Mouse (Mus musculus) sigmoid colon, adult 10 weeks (tissue): ENCODE measurements around the gene Acsm3. TPM values are rescaled to one million over a fixed set of nuclear protein-coding genes. Genes with fewer than 3 reads are reported as not detected.

ENCODE experiments used
- polyA plus RNA-seq: library from polyadenylated mRNA; stranded (reverse); fragments of 350-450 nt; fragmentation: Illumina TruSeq; extraction: RNeasy Lipid Tissue Mini Kit (QIAGEN cat#74804); gene quantifications from one replicate; pipeline ENCODE4 v1.2.3, GENCODE M21; 2014; ENCODE audit warnings: low read depth, low replicate concordance

Acsm3 gene
- polyA plus RNA-seq = 591 TPM

GRCm38 (mm10) chr7:119760527-119760951 is at the start of gene Acsm3:
Gene Acsm3 (plus strand): TSS chr7:119760923.

DNA sequence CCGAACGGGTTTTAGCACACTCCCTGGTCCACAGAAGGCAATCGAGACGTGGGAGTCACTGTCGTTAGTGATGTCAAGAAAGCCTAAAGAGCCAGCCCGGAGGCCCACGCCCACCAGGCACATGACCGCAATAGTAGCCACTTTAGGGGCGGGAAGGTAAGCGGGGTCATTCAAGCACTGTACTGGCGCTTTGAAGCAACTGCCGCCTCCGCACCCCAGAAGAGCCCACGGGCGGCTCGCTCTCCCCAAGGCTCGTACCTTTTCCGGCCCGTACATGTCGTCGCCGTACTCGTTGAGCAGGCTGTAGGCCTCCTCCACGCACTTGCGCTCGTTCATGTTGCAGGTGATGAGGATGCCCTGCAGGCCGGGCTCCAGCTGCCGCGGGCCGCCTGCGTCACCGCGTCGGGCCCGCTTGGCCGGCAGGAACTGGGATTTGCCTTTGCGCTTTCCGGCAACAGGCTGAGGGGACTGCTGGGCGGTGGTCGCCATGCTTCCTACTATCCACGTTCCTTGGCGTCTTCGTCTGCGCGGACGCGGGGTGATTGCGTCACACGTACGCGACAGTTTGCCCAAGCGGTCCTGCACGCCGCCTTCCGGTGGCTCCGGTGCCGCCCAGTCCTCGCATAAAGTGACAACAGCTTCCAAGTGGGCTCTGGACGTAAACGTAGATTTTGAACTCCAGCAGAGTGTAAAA is 40.3 kb upstream of the Acsm3 start, which contains the start of gene Thumpd1:
TSS of gene Thumpd1 (minus strand) at position 546 of the 694 bp plus-strand sequence.

DNA sequence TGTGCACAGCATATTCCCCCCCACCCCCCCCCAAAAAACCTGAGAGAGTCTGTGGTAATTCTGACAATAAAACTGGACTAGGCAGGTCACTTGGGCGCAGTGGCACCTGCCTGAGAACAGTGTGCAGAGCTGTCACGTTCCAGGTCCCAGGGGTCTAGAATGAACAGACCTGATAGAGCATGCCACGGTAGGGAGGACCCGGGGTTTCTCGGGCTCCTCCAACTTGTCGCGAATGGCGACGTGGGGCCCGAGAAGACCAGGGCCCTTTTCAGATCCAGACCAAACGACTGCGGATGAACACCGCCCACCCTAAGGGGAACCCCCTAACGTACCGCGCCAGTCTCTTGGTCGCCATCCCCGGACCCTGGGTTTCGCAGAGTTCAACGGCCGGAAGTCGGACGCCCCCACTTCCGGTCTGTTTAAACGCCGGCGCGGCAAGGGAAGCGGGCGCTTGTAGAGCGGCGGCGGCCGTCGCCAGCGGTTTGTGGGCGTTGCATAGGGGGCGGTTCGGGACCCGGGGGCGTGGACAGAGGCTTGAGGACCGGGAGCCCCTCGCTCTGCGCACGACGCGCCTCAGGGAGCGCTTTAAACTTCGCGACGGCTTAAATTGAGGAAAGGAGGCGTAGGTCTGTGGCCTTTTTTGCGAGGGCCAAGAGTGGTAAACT is 33.0 kb downstream of the Acsm3 start, which contains the start of the genes Rexo5 and Eri2:
TSS of gene Rexo5 (plus strand) at position 421 of the 665 bp plus-strand sequence.
TSS of gene Eri2 (minus strand) at position 473 of the 665 bp plus-strand sequence.

Other genes with a start within 250 kb of the Acsm3 start
- gene Acsm5, start 241.5 kb upstream of the Acsm3 start, polyA plus RNA-seq = not detected
- gene Pdilt, start 237.4 kb upstream of the Acsm3 start, polyA plus RNA-seq = not detected
- not detected for gene Acsm2, start 206.6 kb upstream of the Acsm3 start, polyA plus RNA-seq
- not detected for gene Acsm1, start 153.9 kb upstream of the Acsm3 start, polyA plus RNA-seq
- not detected for gene Acsm4, start 70.9 kb upstream of the Acsm3 start, polyA plus RNA-seq
- gene Thumpd1, start 40.1 kb upstream of the Acsm3 start, polyA plus RNA-seq = 43.9 TPM
- 27.8 TPM for gene Rexo5, start 33.1 kb downstream of the Acsm3 start, polyA plus RNA-seq
- gene Eri2, start 33.1 kb downstream of the Acsm3 start, polyA plus RNA-seq = 19.6 TPM
- 11.9 TPM for gene Lyrm1, start 134.9 kb downstream of the Acsm3 start, polyA plus RNA-seq
- gene Dcun1d3, start 135.4 kb downstream of the Acsm3 start, polyA plus RNA-seq = 15.0 TPM